Mouse (Mus musculus) intestine, embryonic 15.5 days (tissue): ENCODE results near the gene Gm12355. TPM values are rescaled to one million over a fixed set of nuclear protein-coding genes. Genes with fewer than 3 reads are reported as not detected.
"Not testable (repeated sequence)": the region's sequence is repeated elsewhere in the genome, so short reads cannot be mapped to it uniquely, and the experiment has no call there.

Experiments used
- ATAC-seq: fragments of 200-750 bp; cut with Nextera tagmentation; 2 replicates; pipeline ENCODE4 v1.8.0; 2017; ENCODE audit warnings: moderate TSS enrichment, moderate library complexity
- H3K27ac ChIP-seq: fragments of 300-500 bp; sonication (generic); 2 replicates; pipeline ENCODE4 v1.5.1; 2015; ENCODE audit warnings: mild to moderate bottlenecking, inconsistent platforms
- H3K27me3 ChIP-seq: fragments of 300-500 bp; sonication (generic); replicated peaks from 2 replicates; pipeline ENCODE4 v1.6.1; 2015; ENCODE audit warnings: inconsistent platforms
- H3K36me3 ChIP-seq: fragments of 300-500 bp; sonication (generic); 2 replicates; pipeline ENCODE4 v1.6.1; 2015; ENCODE audit warnings: inconsistent platforms
- H3K4me1 ChIP-seq: fragments of 300-500 bp; sonication (generic); replicated peaks from 2 replicates; pipeline ENCODE4 v1.6.1; 2015; ENCODE audit warnings: inconsistent platforms
- H3K4me2 ChIP-seq: fragments of 300-500 bp; sonication (generic); replicated peaks from 2 replicates; pipeline ENCODE4 v1.6.1; 2015; ENCODE audit warnings: mild to moderate bottlenecking, inconsistent platforms
- H3K4me3 ChIP-seq: fragments of 300-500 bp; sonication (generic); replicated peaks from 2 replicates; pipeline ENCODE4 v1.5.1; 2015; ENCODE audit warnings: inconsistent platforms
- H3K9ac ChIP-seq: fragments of 300-500 bp; sonication (generic); 2 replicates; pipeline ENCODE4 v1.6.1; 2015; ENCODE audit warnings: inconsistent platforms
- H3K9me3 ChIP-seq: fragments of 300-500 bp; sonication (generic); 2 replicates; pipeline ENCODE4 v1.6.1; 2016; ENCODE audit warnings: inconsistent platforms
- WGBS: fragments of 180-500 bp; shearing (Covaris S2); methylation state at CpG from one replicate; pipeline ENCODE4 v1.1.7; 2015; 5-methylcytosine and 5-hydroxymethylcytosine counted together
- polyA plus RNA-seq: library from polyadenylated mRNA; unstranded; fragments of >200 nt; fragmentation: Nextera tagmentation; extraction: Ambion mirVana; gene quantifications from 2 replicates; pipeline ENCODE4 v1.2.1, GENCODE M21; 2015

Gene Gm12355
- 0.99 and 1.0 TPM in 2 replicates for polyA plus RNA-seq

- Histone ChIP-seq H3K36me3 (no peaks in the 10 kb centered on the region), H3K4me3 (no peak within 1 kb of the TSS), H3K9me3 (no peaks in the 10 kb centered on the region), H3K27me3 (no peaks in the 10 kb centered on the region), H3K4me1 (no peaks in the 10 kb centered on the region), H3K4me2 (no peak within 1 kb of the TSS), H3K27ac (no peak within 1 kb of the TSS), H3K9ac (no peak within 1 kb of the TSS)
- WGBS, result 90% methylated on average over 10 of the region's 10 CpGs
- ATAC-seq, result no peak
Observed at GRCm38 (mm10) chr11:98625611-98626410, at the start of gene Gm12355, which contains the start of gene Gsdma3. Gm12355 (minus strand) TSS chr11:98625661. Gsdma3 (plus strand) TSS chr11:98626360.

GRCm38 (mm10) chr11:98673136-98673535 lies 47.7 kb upstream of the Gm12355 start:
- not testable (repeated sequence) for H3K4me1 ChIP-seq, H3K4me3 ChIP-seq, H3K9me3 ChIP-seq, H3K9ac ChIP-seq, H3K27me3 ChIP-seq, H3K36me3 ChIP-seq, H3K27ac ChIP-seq
- peak; percentile 71 for ATAC-seq
- 0 out of 2 replicates have a peak overlapping the region, but pooled peaks have one; percentile 4 for H3K4me2 ChIP-seq
- WGBS, result 7% methylated on average over 6 of the region's 7 CpGs

- Histone ChIP-seq H3K9ac (no peak overlapping the region), H3K36me3 (no peaks in the 10 kb centered on the region), H3K27ac (no peak overlapping the region), H3K9me3 (no peaks in the 10 kb centered on the region), H3K27me3 (peaks cover 6% of the 10 kb centered on the region; the same call in 1 of the 2 replicates), H3K4me2 (no peak overlapping the region), H3K4me3 (no peak overlapping the region), H3K4me1 (no peaks in the 10 kb centered on the region)
- WGBS, result 79% methylated on average over 5 of the region's 5 CpGs
- no peak for ATAC-seq
Observed at GRCm38 (mm10) chr11:98672482-98672881, 47.0 kb upstream of the Gm12355 start.

GRCm38 (mm10) chr11:98671857-98672256 lies 46.4 kb upstream of the Gm12355 start:
- Histone ChIP-seq H3K9me3 (no peaks in the 10 kb centered on the region), H3K36me3 (no peaks in the 10 kb centered on the region), H3K4me3 (no peak overlapping the region), H3K4me1 (no peaks in the 10 kb centered on the region), H3K27ac (no peak overlapping the region), H3K27me3 (peaks cover 10% of the 10 kb centered on the region; the same call in 1 of the 2 replicates), H3K4me2 (no peak overlapping the region), H3K9ac (no peak overlapping the region)
- no peak for ATAC-seq
- WGBS, result 54% methylated on average over 5 of the region's 5 CpGs

GRCm38 (mm10) chr11:98671284-98671815 lies 45.9 kb upstream of the Gm12355 start:
- Histone ChIP-seq H3K27me3 (peaks cover 13% of the 10 kb centered on the region; the same call in 1 of the 2 replicates), H3K4me1 (no peaks in the 10 kb centered on the region), H3K36me3 (no peaks in the 10 kb centered on the region), H3K27ac (no peak overlapping the region), H3K4me2 (no peak overlapping the region), H3K9me3 (no peaks in the 10 kb centered on the region), H3K9ac (no peak overlapping the region), H3K4me3 (no peak overlapping the region)
- 79% methylated on average over 3 of the region's 3 CpGs for WGBS
- ATAC-seq, result no peak

GRCm38 (mm10) chr11:98668984-98669383 lies 43.5 kb upstream of the Gm12355 start:
- H3K27me3 ChIP-seq, result peaks cover 13% of the 10 kb centered on the region; the same call in 1 of the 2 replicates
- no peak for ATAC-seq
- H3K27ac ChIP-seq, result no peak overlapping the region
- no peaks in the 10 kb centered on the region for H3K9me3 ChIP-seq
- no peaks in the 10 kb centered on the region for H3K4me1 ChIP-seq
- WGBS, result 37% methylated on average over 2 of the region's 2 CpGs
- H3K9ac ChIP-seq, result no peak overlapping the region
- no peaks in the 10 kb centered on the region for H3K36me3 ChIP-seq
- no peak overlapping the region for H3K4me2 ChIP-seq
- no peak overlapping the region for H3K4me3 ChIP-seq

DNA sequence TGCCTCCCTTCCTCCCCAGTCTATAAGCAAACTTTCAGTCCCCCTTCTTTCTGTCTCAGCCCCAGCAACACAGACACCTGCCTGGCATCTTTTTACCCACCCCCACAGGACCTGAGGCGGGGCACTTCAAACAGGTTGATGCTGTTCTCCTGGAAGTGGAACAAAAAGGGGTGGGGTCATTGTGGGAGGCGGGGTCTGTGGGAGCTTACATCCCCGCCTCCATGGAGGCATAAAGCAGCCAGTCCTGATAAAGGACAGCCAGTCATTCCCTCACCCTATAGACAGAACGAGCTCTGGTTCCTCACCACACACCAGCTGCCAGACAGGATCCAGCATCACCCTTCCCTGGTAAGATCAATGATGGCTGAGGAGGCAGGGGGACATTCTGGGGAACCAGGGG lies 38.6 kb upstream of the Gm12355 start, which contains the start of gene Gsdma:
Gene Gsdma (plus strand): TSS at position 261 of the 400 bp plus-strand sequence.
- no peak for ATAC-seq
- Histone ChIP-seq H3K27me3 (peaks cover 13% of the 10 kb centered on the region; the same call in 1 of the 2 replicates), H3K36me3 (no peaks in the 10 kb centered on the region), H3K9ac (no peak within 1 kb of the TSS), H3K4me2 (no peak within 1 kb of the TSS), H3K4me1 (no peaks in the 10 kb centered on the region), H3K27ac (no peak within 1 kb of the TSS), H3K9me3 (no peaks in the 10 kb centered on the region), H3K4me3 (no peak within 1 kb of the TSS)
- 16% methylated on average over 4 of the region's 4 CpGs for WGBS

DNA sequence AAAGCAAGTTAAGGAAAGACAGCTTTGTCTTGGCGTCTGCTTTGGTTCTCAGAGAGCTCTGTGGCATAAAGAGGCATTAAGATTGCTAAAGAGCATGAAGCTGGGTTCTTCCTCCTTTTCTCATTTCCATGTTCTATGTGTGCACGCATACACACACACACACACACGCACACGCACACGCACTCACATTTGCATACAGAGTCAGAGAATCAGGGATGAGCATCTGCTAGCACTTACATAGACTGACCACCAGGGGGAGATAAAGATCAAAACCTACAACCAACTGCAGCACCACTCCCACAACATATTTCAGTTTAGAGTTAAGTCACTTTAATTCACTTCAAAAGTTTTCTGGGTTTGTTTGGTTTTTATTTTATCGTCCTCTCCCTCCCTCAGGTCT lies 35.1 kb upstream of the Gm12355 start:
- 9% methylated on average over 6 of the region's 6 CpGs for WGBS
- no peaks in the 10 kb centered on the region for H3K9me3 ChIP-seq
- peak overlapping the region; percentile 7; the same call in 1 of the 2 replicates for H3K4me2 ChIP-seq
- H3K9ac ChIP-seq, result no peak overlapping the region
- no peak overlapping the region for H3K27ac ChIP-seq
- ATAC-seq, result peak; percentile 65
- H3K4me1 ChIP-seq, result no peaks in the 10 kb centered on the region
- H3K36me3 ChIP-seq, result no peaks in the 10 kb centered on the region
- H3K27me3 ChIP-seq, result no peaks in the 10 kb centered on the region
- no peak overlapping the region for H3K4me3 ChIP-seq

DNA sequence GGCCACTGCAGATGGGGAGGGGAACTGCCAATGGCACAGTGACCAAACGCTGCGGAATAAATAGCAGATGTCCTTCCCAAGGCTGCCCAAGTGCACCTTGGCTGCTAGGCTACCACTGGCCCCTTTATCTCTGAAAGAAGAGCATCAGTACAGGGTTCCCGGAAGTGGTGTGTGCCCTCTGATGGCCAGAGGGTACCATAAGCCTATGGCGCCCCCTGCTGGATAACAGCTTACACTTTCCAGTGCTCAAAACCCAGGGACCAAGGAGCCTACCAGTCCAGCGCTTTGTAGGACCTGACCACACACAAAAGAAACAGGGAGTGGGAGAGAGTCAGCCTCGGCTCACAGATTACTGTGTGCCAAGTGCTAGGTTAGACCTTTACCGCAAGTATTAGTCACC lies 29.6 kb upstream of the Gm12355 start:
- not testable (repeated sequence) for H3K27me3 ChIP-seq, H3K36me3 ChIP-seq, H3K9ac ChIP-seq, H3K27ac ChIP-seq, H3K9me3 ChIP-seq, H3K4me3 ChIP-seq, H3K4me1 ChIP-seq, H3K4me2 ChIP-seq
- 10% methylated on average over 7 of the region's 7 CpGs for WGBS
- peak; percentile 74 for ATAC-seq

DNA sequence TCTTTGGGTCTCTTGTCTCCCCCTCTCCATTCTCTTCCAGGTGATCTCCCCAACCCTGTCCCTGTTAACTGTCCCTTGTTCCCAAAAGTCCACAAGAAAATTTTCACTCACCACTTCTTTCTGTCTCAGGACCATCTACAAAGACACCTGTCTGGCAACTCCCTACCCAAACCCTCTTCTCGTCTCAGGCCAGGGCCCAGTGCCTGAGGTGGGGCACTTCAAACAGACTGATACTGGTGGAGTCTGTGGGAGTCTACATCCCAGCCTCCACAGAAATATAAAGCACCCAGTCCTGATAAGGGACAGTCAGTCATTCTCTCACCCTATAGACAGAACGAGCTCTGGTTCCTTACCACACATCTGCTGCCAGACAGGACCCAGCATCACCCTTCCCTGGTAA lies 21.0 kb upstream of the Gm12355 start, which contains the start of gene Gsdma2:
Gene Gsdma2 (plus strand): TSS at position 301 of the 400 bp plus-strand sequence.
- no peak within 1 kb of the TSS for H3K9ac ChIP-seq
- no peaks in the 10 kb centered on the region for H3K36me3 ChIP-seq
- 38% methylated on average over 2 of the region's 2 CpGs for WGBS
- H3K27me3 ChIP-seq, result no peaks in the 10 kb centered on the region
- no peak within 1 kb of the TSS for H3K4me3 ChIP-seq
- no peak within 1 kb of the TSS for H3K27ac ChIP-seq
- H3K9me3 ChIP-seq, result no peaks in the 10 kb centered on the region
- no peak within 1 kb of the TSS for H3K4me2 ChIP-seq
- no peak for ATAC-seq
- no peaks in the 10 kb centered on the region for H3K4me1 ChIP-seq

DNA sequence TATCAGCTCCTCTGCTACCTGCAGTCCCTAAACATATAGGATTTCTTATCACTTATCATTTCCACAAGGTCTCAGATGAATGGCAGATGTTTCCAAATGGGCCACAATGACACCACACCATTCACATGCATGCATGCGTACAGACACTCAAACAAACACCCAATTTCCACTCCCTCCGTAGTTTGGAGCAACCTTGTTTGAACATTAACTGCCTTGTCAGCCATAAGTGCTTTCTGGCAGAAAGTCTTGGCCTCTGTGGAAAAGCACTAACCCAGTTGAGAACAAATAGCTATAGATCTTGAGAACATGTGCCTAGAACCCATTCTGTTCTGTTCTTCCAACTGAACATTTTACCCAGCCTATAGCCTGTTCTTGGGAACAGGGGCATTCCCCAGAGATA lies 20.5 kb upstream of the Gm12355 start:
- H3K27me3 ChIP-seq, result no peaks in the 10 kb centered on the region
- no peaks in the 10 kb centered on the region for H3K9me3 ChIP-seq
- no peaks in the 10 kb centered on the region for H3K36me3 ChIP-seq
- no peak overlapping the region for H3K27ac ChIP-seq
- no peak overlapping the region for H3K9ac ChIP-seq
- no peak overlapping the region for H3K4me2 ChIP-seq
- no peak for ATAC-seq
- WGBS, result 68% methylated on average over 2 of the region's 2 CpGs
- H3K4me3 ChIP-seq, result no peak overlapping the region
- no peaks in the 10 kb centered on the region for H3K4me1 ChIP-seq

- no peaks in the 10 kb centered on the region for H3K36me3 ChIP-seq
- H3K4me3 ChIP-seq, result no peak overlapping the region
- WGBS, result 69% methylated on average over 3 of the region's 3 CpGs
Observed at GRCm38 (mm10) chr11:98644757-98645156, 19.3 kb upstream of the Gm12355 start.

More at GRCm38 (mm10) chr11:98644757-98645156, 19.3 kb upstream of the Gm12355 start:
- Histone ChIP-seq H3K4me1 (no peaks in the 10 kb centered on the region), H3K4me2 (no peak overlapping the region), H3K9me3 (no peaks in the 10 kb centered on the region), H3K27me3 (no peaks in the 10 kb centered on the region), H3K9ac (no peak overlapping the region), H3K27ac (no peak overlapping the region)
- no peak for ATAC-seq
